Mouse (Mus musculus): Measurements from ENCODE around the gene Gm5861.
"Not testable (repeated sequence)": the region's sequence is repeated elsewhere in the genome, so short reads cannot be mapped to it uniquely, and the experiment has no call there.

The Gm5861 gene

DNA sequence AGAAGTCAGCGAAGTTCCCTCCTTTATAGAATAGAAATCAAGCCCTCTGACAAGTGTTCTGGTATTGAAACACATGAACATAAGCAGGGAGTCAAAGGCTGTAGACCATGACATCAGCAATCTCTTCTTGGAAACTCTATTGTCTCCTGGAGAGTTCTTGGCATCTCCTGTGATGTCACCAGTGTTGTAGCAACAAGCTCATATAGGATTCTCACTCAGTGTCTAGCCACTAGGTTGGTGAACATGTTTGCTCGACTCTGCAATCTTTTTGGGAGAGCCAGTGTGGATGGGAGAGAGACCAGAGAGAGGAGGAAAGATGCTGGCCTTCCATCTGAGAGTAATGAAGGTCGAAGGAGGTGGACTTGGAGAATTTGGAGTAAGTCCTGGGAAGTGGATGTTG is at the start of gene Gm5861:
Gene Gm5861 (plus strand): TSS at position 301 of the 400 bp plus-strand sequence.
- not testable (repeated sequence) for DNase-seq

DNA sequence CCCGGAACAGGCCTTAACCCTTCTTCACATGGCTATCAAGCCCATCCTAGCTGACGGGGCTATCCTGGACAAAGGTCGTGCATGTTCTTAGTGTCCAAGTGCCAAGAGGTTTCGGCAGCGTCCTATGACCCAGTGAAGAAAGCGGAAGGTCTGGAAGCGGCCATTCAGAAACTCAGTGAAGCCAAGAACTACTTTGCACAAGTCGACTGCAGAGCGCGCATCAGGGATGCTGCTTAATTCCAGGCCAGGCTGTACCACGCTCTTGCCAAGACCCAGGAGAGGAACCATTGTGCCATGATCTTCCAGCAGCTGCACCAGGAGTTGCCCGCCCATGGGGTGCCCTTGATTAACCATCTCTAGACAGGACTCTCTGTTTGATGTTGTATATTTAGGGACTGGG is 44.8 kb upstream of the Gm5861 start:
- DNase-seq: peak in 1 of 2 experiments; percentile 3
